Mouse (Mus musculus) left cerebral cortex, adult 9 months (tissue): ENCODE data around the gene Gimap8.
"Not testable (repeated sequence)": the region's sequence is repeated elsewhere in the genome, so short reads cannot be mapped to it uniquely, and the experiment has no call there.

Experiments
- DNase-seq, 2 experiments: peaks; one replicate each; pipeline ENCODE4 v3.0.0; 2022; ENCODE audit warnings: low spot score in 2 of 2

Gimap8 gene

DNA sequence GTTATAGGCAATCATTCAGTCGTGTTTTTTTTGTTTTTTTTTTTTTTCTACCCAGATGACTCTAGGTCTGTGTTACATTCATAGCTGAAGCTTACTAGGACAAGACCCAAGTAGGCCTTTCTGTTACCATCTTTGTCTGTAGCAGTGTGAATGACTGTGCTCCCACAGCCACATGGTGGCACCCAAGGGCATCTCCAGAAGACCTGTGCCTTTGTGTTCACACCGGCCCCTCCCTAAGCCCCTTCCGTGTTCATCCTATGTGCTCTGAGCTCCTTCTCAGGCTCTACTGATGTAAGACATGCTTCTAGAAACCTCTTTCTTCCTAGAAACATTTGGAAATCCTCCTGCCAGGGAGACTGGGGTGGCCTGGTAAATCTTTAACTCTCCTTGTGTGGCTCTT lies at the start of gene Gimap8:
Gene Gimap8, plus strand, starts transcription at position 240 of the 400 bp plus-strand sequence.
- DNase-seq: no peak

DNA sequence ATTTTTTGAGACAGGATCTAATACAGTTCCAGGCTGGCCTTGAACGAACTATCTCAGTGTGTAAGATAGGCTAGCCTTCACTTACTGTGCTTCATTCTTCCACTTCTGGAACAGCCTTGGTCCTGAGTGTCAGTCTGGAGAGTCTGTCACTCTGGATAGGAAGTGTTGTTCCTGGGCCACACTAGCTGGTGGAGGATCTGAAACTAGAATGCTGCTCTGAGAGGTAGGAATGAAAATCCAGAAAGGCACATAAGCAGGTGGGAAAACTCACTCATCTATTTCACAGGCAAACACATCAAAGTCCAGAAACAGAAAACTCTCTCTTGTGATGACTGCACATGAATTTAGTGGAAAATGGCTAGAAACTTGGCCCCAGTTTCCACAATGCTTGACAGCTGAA lies 46.4 kb upstream of the Gimap8 start:
- no peak for DNase-seq

DNA sequence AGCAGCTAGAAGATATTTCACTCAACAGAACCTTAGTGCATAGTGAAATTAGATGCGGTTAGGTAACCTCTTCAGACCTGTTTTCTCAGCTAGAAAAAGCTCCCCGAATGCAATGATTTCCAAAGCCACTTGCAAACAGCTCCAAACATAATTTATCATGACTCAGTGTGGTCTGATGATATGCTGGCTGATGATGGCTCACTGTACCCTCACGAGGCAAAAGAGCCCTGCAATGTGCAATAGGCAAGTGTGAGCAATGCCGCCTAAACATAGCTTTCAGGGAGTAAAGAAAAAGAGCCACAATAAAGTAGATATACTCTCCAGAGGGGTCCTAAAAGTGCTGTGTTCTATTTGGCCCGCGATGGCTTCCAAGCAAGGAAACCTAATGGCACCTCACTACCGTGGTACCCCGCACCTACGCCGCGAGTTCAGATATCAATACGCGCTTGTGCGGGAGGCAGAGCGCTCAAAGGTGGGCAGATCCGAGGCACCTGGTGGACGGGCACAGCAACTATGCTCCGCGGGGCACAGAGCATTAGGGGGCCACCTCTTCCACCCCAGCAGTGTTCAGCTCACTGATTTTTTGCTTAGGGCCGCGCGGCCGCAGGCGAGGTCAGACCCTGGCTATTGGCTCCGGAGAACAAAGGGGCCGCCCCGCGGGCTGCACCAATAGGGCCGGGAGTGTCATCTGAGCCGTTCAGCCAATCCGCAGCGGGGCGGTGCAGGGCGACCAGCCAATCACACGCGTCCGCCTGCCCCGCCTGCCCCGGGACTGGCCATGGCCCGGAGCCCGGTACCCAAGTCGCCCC lies 45.6 kb upstream of the Gimap8 start, which contains the start of gene Zfp775:
Gene Zfp775, plus strand, starts transcription at position 793 of the 809 bp plus-strand sequence.
- DNase-seq: peak; percentile 86 to 96

DNA sequence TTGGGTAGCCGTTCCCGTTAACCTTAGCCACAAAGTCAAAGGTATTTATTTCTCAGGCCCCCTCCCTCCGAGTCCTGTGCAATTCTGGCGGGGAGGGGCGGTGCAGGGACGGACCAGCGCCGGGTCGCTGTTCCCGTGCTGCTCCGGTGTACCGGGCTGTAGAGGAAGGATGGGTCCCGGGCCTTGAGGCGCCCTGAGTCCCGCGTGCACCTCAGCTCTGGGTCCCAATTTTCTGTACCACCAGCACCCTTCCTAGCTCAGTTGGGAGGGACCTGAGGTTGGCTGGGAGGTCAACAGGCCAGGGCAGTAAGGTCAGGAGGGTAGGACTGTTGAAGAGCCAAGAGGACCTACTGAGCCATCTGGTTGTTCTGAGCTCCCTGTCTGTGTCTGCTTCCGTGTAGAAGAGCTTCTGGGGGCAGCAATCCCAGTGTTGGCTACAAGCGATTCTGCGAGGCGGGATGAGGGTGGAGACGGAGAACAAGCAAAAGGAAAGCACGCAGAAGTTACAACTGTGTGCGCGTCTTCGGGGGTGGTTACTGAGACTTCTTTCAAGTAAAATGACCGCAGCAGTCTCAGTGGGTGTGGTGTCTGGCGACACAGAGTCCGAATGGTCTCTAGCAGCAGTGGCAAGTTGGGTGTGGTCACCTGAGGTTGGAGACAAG lies 44.8 kb upstream of the Gimap8 start:
- DNase-seq: peak in 1 of 2 experiments; percentile 58

DNA sequence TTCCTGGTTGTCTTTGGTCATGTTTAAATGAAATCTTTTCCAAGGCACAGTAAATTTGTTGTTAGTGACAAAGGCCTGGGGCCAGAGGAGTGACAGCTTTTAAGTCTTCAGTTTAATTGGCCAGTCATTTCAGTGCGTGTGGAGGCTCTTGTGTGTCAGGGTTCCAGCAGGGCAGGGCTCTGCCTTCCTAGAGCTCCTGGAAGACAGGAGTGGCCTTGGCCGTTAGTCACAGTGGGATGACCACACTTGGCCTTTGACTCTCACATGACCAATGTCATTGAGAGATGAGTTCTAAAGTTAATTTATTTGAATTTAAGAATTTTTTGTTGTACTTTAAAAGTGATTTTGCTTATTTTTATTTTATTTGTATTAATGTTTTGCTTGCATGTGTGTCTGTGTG lies 38.9 kb upstream of the Gimap8 start:
- DNase-seq: no peak

DNA sequence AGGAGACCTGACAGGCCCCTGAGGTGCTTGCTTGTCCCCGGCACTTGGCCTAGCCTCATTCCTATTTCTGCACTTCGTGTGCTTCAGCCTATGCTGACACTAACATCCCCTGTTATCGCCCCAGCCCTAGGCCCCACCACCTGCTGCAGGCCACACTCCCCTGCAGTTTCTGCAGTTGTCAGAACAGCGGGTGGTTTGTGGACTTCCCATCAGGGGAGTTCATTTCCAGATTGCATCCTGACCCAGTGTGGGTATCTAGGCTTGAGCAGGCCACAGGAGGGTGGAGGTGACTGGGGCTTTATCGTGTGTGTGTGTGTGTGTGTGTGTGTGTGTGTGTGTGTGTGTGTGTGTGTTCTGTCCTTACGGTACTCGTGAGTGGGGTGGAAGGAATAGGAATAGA lies 37.5 kb upstream of the Gimap8 start:
- no peak for DNase-seq

DNA sequence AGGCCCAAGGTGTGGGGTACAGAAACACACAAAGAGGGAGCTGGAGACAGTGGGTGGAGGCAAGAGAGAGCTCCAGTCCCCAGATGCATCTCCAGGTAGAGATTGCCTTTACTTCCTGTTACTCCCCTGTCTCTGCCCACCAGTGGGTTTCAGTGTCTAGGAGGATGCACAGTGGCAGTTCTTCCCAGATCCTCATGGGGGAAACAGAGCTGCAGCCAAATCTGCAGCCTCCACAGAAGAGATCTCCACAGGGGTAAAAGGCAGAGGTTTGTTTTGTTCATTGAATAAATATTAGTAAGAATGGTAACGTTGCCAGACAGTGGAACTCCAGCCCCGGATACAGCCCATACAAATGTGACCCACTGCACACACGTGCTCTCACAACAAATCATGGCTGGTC lies 36.4 kb upstream of the Gimap8 start:
- no peak for DNase-seq

DNA sequence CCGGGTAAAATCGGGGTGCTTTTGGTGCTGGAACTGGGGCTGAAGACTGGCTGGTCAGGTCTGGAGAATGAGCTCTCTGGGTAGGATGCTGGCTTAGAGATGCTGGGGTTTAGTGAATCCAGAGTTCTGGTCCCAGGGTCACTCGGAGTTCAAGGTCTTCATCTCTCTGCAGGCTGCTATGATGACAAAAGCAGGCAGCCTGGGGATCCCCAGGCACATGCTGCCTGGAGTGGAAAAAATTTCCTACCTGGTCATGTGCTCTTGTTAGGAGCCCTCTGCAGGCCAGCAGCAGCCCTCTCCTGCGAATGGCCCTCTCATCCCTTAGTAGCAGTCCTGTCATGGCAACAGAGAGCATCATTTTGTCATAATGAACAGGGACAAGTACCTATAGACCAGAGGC lies 33.6 kb upstream of the Gimap8 start:
- DNase-seq: no peak

DNA sequence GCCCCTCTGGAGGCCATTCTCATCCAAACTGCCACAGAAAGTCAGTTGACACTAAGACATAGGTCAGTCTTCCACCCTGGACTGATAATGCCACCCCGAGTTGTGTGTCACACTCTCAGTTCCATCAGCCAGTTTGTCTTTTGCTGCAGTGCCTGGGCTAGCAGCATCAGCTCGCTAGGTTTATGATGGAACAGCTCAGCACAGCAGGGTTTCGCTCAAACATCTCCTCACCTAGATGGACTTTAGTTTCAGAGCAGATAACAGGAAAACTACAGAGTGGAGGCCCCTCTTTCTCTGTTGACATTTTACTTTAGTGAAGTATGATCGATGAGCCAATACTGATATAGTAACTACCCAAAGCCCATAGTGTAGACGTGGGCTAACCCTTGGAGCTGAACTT lies 32.3 kb upstream of the Gimap8 start:
- DNase-seq: no peak

DNA sequence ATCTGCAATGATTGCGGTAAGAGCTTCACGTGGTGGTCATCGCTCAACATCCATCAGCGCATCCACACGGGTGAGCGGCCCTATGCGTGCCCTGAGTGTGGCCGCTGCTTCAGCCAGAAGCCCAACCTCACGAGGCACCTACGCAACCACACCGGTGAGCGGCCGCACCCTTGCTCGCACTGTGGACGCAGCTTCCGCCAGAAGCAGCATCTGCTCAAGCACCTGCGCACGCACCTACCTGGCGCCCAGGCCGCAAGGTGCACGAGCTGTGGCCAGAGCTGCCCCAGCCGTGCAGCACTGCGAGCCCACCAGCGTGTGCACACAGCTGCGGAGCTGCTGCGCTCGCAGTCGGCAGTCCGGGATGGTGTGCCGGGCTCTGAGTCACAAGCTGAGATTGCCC lies 27.0 kb upstream of the Gimap8 start:
- no peak for DNase-seq

DNA sequence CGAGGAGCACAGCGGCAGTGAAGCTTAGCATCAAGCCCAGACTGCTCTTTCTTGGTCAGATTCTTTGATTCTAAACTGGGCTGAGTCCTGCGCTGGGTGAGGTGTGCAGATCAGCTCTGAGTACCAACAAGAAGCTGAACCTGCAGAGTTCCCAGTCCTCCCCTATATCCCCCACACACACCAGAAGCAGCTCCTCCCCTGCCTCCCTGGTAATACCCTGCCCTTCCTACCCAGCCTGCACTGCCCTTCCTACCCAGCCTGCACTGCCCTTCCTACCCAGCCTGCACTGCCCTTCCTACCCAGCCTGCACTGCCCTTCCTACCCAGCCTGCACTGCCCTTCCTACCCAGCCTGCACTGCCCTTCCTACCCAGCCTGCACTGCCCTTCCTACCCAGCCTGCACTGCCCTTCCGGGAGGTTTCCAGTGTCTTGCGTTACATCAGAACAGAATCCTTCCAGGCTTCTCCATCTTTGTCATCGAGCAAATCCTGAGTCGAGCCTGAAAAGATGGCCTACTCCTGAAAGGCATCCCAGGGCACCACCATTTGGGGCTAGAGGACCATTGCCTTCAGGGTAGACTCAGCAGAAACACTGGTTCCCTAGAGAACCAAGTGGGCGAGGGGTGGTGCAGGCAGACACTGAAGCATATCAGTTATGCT lies 24.7 kb upstream of the Gimap8 start:
- DNase-seq: not testable (repeated sequence)

DNA sequence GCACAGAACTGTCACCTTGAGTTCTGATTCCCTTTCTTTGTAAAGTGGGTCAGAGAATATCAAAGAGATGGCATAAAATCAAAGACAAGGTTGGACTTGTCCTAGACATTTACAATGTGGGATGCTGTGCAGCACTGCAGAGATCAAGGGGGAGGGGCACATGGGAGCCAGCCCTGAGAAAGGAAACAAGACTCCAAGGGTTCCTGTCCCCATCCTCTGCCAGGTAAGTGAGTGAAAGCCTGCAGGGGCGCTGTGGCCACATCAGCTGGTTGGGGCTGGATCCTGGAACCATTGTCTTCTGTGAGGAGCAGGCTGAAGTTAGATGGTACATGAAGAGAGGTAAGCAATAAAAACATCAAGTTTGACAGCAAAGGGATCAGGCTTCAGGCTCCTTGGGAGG lies 23.6 kb upstream of the Gimap8 start:
- no peak for DNase-seq

DNA sequence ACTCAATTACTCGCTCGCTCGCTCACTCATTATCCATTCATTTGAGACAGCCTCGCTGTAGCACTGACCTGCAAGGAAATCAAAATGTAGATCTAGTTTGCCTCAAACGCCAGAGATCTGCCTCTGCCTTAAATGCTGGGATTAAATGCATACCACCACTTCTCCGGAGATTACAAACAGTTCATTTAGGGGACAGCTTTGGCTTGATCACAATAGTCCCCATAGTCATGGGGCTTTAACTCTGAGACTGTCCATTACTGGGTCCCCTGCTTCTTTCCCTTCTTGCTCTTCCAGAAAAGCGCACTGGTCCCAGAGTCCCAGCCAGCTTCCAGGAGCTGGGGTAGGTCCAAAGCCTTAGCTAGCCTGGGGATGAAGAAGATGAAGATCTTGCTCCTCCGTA lies 20.6 kb upstream of the Gimap8 start, which contains the start of gene AI854703:
Gene AI854703, plus strand, starts transcription at position 301 of the 400 bp plus-strand sequence.
- no peak for DNase-seq

DNA sequence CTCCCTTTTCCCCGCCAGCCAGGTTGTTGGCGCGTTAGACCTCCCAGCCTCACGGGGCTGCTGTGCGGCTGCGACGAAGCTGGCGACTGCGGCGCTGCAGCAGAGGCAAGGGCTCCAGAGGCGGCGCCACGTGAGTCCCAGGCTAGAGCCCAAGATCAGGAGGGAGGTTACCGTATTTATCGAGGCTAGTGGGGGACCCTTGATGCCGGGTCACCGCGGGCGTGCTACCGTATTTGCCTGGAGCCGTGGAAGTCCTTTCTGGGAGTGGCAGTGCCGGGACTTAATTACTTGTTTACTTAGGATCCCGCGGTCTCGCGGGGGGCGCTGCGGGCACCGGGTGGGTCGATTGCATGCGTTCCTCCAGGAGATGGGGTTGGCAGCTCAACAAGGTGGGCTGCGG lies 20.1 kb upstream of the Gimap8 start:
- peak in 1 of 2 experiments; percentile 71 for DNase-seq

DNA sequence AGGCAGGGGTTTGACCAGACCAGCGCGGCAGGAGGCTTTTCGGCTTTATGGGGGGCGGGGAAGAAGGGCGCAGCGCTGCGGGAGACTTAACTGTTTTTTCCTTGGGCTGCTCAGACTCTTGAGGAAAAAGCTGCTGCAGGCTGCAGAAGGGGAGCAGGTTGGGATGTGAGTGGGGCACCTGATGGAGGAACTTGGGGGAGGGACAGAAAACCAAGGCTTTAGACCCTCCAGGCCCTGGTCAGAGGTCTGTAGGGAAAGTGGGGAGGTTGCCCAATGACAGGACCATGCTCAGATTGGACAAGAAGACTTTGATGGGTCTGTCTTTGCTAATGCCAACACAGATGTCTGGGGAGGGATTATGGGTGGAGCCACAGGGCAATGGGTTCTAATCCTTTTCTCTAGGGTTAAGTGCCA lies 19.5 kb upstream of the Gimap8 start:
- DNase-seq: no peak

DNA sequence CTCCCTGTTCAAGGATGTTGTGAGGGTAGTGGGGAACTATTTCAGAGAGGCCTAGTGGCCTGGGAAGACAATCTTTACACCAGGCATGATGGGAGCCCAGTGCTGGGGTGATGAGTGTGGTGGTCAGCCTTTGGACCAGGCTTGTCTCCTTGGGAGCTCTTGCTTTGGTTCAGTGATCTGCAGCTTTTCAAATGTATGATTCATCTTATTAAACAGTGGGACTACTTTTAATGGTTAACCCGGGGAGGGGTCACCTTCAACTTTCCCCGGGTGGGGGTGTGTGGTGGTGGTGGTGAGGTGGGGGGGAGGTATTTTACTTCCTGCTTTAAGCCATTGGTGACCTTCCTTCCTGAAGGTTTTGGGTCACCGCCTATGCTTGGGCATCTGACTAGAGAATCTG lies 18.7 kb upstream of the Gimap8 start:
- DNase-seq: no peak

DNA sequence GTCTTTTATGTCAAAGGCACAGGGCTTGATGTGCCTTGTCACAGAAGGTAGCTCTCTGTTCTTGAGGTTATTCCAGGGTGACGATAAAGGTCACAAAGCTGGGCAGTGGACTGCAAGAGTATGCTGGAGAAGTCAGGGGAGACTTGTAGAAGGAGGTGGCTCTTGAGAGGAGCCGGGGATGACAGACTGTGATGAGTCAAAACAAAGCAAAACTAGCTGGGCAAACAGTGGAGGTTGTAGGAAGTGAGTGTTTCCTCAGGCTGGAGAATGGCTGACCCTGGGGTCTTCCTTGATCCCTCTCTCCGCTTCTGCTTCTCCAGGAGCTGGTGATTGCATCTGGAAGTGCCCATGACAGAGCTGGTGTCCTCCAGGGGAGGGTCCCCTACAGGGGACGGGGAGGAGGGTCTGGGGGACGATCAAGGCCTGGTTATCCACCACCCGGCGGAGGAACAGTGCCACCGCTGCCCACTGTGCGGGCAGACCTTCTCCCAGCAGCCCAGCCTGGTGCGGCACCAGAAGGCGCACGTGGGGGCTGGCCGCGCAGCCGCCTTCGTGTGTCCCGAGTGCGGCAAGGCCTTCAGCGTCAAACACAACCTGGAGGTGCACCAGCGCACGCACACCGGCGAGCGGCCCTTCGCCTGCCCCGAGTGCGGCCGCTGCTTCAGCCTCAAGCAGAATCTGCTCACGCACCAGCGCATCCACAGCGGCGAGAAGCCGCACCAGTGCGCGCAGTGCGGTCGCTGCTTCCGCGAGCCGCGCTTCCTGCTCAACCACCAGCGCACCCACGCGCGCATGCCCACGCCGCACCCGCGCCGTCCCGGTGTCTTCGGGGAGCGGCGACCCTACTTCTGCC lies 18.0 kb upstream of the Gimap8 start:
- peak in 1 of 2 experiments; percentile 48 for DNase-seq

DNA sequence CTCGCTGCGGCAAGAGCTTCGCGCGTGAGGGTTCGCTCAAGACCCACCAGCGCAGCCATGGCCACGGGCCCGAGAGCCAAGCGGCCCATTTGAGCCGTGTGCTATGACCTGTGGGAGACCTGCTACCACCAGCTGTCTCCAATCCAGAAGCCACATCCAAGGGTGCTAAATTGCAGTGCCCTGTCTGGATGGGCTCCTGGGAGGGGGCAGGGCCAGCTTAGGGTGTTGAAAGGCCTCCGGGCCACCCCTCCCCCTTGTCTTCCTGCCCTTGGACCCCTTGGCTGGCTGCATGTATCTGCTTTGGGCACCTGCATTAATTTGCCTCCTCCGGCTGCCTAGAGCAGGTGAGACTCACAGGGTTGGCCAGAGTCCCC lies 17.4 kb upstream of the Gimap8 start:
- no peak for DNase-seq

DNA sequence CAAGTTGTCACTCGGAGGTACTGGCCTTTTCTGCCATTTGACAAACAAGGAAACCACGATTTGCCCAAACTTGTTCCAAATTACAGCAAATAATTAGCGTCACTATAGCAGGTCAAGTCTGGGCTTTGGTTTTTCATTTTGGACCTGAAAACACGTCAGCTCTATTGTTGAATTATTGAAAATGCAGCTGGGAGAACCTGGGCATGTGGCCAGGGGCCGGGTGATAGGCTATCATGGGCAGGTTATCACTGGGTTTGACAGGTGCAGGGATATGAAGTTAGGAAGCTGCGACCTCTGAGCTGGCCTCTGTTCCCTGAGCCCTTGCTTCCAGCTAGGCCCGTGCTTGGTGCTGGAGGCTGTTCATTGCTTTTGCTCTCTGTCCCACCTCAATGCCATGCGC lies 16.2 kb upstream of the Gimap8 start:
- no peak for DNase-seq

DNA sequence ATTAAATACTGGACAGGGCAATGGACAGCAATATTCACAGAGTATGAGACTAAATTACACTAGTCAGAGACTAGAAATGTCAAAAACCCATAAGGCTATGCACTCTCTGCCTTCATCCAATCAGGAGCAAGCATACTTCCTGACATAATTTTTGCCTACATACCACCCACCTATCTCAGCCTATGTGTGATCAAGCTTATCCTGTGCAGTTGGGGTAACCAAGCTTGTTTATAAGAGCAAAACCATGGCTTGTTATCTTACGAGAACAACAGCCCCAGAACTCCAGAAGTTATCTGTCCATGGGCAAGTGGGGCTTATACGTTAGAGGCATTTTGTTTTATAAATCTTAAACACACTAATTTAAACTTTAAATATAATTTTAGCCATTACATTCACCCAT lies 11.9 kb upstream of the Gimap8 start:
- no peak for DNase-seq

DNA sequence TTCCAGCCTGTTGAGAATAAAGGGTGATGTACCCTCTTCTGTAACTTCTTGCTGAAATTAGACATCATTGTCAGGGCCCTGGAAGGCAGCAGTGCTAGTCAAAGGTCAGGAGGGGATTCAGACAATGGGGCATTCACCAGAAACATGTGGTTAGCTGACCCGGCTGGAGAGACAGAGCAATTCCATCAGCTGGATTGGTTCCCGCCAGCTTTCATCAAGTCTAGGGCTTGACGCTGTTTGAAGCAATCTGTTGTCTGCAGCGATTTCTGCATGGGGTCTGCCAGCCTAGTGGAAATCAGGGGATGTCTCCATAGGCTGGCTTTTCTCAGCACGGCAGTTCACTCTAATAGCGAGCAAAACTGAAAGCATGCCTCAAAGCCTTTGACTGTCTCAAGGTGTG lies 10.5 kb upstream of the Gimap8 start:
- DNase-seq: no peak
